Mouse (Mus musculus): Measurements from ENCODE around the gene Anxa6. TPM values are rescaled to one million over a fixed set of nuclear protein-coding genes. Genes with fewer than 3 reads are reported as not detected.

The Anxa6 gene
- total and polyA plus RNA-seq, 3 experiments: 47.0 to 49.4 TPM; not detected in 1

DNA sequence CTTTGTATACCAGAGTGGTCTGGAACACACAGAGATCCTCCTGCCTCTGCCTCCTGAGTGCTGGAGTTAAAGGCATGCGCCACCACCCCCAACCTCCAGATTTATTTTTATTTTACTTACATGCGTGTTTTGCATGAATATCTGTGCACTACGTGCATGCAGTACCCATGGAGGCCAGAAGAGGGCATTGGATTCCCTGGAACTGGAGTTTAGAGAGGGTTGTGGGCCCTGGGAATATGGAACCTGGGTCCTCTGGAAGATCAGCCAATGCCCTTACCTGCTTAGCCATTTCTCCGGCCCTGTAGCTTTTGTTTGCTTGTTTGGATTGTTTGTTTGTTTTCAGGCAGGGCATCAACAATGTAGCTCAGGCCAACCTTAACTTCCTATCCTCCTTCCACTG is 8.1 kb upstream of the Anxa6 start:
- H3K36me3 ChIP-seq (ENCODE audit: control insufficient read depth in 1 of 2, insufficient read depth in 2 of 2, low read length in 2 of 2): no peaks in the 10 kb centered on the region
- H3K9me3 ChIP-seq (replicated peaks; ENCODE audit: insufficient read depth, low read length): no peaks in the 10 kb centered on the region
- no peak overlapping the region for H3K27ac ChIP-seq (ENCODE audit: control insufficient read depth, low read depth, low read length)
- peak; percentile 54 for DNase-seq (ENCODE audit: low read depth, low spot score)
- TF ChIP-seq NELFE (IDR thresholded peaks at IDR 0.05; ENCODE audit: low read depth, low read length): no peak
- TF ChIP-seq BHLHE40 (IDR thresholded peaks at IDR 0.05; ENCODE audit: borderline replicate concordance, low read depth, low read length): no peak
- TF ChIP-seq ELF1 (IDR thresholded peaks at IDR 0.05; ENCODE audit: low read depth, low read length): no peak
- TF ChIP-seq MEF2A (IDR thresholded peaks at IDR 0.05; ENCODE audit: extremely low read depth, insufficient replicate concordance, low read depth, low read length, poor library complexity, severe bottlenecking): no peak
- TF ChIP-seq USF1 (IDR thresholded peaks at IDR 0.05; ENCODE audit: low read depth, low read length): no peak
- TF ChIP-seq KAT2A (conservative IDR thresholded peaks at IDR 0.05; ENCODE audit: low read depth, low read length): no peak
- TF ChIP-seq SMC3 (IDR thresholded peaks at IDR 0.05; ENCODE audit: low read depth, low read length): peak; percentile 77
- TF ChIP-seq ZMIZ1 (IDR thresholded peaks at IDR 0.05; ENCODE audit: low read depth, low read length): no peak
- TF ChIP-seq MAZ (IDR thresholded peaks at IDR 0.05; ENCODE audit: low read depth, low read length): no peak
- no peak for TF ChIP-seq POLR2AphosphoS5 (IDR thresholded peaks at IDR 0.05; ENCODE audit: borderline replicate concordance, low read depth, low read length)
- no peak for TF ChIP-seq USF2 (IDR thresholded peaks at IDR 0.05; ENCODE audit: borderline replicate concordance in 1 of 2, insufficient read depth in 1 of 2, low read depth in 1 of 2, low read length in 2 of 2)
- no peak for TF ChIP-seq MAX (IDR thresholded peaks at IDR 0.05; ENCODE audit: low read length)
- TF ChIP-seq CTCF (IDR thresholded peaks at IDR 0.05 in 2 of 3, conservative IDR thresholded peaks at IDR 0.05 in 1 of 3; ENCODE audit: control insufficient read depth in 1 of 3, insufficient read depth in 1 of 3, low read depth in 2 of 3, low read length in 3 of 3, poor library complexity in 1 of 3, severe bottlenecking in 1 of 3): peak; percentile 59 to 71 (median 67)
- no peak for TF ChIP-seq MAFK (IDR thresholded peaks at IDR 0.05; ENCODE audit: borderline replicate concordance, low read depth, low read length)
- no peak for TF ChIP-seq POLR2A (IDR thresholded peaks at IDR 0.05; ENCODE audit: control insufficient read depth in 1 of 2, insufficient read depth in 1 of 2, low read depth in 1 of 2, low read length in 2 of 2, poor library complexity in 1 of 2)
- peak; percentile 41 for TF ChIP-seq RAD21 (IDR thresholded peaks at IDR 0.05; ENCODE audit: low read depth, low read length)
- peak; percentile 67 for TF ChIP-seq ZC3H11A (IDR thresholded peaks at IDR 0.05; ENCODE audit: low read depth, low read length)
- TF ChIP-seq UBTF (IDR thresholded peaks at IDR 0.05; ENCODE audit: borderline replicate concordance, insufficient read depth, low read depth, low read length): no peak
- no peak for TF ChIP-seq EP300 (IDR thresholded peaks at IDR 0.05; ENCODE audit: low read depth in 1 of 2, low read length in 2 of 2)
- no peak overlapping the region for H3K9ac ChIP-seq (ENCODE audit: control insufficient read depth, low read depth, low read length, poor library complexity, severe bottlenecking)
- peaks cover 2 to 3% of the 10 kb centered on the region in 2 experiments; a peak in 3 of 4 replicates for H3K27me3 ChIP-seq (ENCODE audit: control insufficient read depth in 1 of 2, insufficient read depth in 2 of 2, low read length in 2 of 2)
- no peak overlapping the region for H3K4me3 ChIP-seq (ENCODE audit: control insufficient read depth in 1 of 2, insufficient read depth in 1 of 2, low read depth in 2 of 2, low read length in 2 of 2)
- H3K4me1 ChIP-seq (ENCODE audit: control insufficient read depth in 1 of 2, insufficient read depth in 2 of 2, low read length in 2 of 2): no peaks in the 10 kb centered on the region
- no peaks in the 10 kb centered on the region for H3K79me2 ChIP-seq (ENCODE audit: control insufficient read depth, insufficient read depth, low read length, poor library complexity)

DNA sequence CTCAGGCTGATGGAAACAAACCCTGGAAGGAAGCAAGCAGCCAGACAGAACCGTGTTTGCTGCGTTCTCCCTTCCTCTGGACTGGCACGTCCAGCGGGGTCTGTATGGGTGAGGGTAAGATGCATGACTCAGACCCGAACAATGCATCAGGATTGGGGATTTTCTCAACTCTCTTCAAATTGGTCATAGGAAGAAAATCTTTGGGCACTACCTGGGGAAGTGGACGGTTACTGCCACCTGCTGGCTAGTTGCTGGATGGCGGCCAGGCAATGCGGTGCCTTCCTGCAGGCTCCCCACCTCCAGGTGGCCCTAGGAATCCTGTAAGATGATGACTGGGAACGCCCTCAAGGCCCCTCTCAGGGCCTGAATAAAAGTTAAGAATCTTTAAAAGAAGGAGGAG is 6.3 kb upstream of the Anxa6 start:
- H3K36me3 ChIP-seq (ENCODE audit: control insufficient read depth in 1 of 2, insufficient read depth in 2 of 2, low read length in 2 of 2): no peaks in the 10 kb centered on the region
- peaks cover 2 to 3% of the 10 kb centered on the region in 2 experiments; a peak in 3 of 4 replicates for H3K27me3 ChIP-seq (ENCODE audit: control insufficient read depth in 1 of 2, insufficient read depth in 2 of 2, low read length in 2 of 2)
- H3K4me3 ChIP-seq (ENCODE audit: control insufficient read depth in 1 of 2, insufficient read depth in 1 of 2, low read depth in 2 of 2, low read length in 2 of 2): no peak overlapping the region
- H3K27ac ChIP-seq (ENCODE audit: control insufficient read depth, low read depth, low read length): no peak overlapping the region
- H3K4me1 ChIP-seq (ENCODE audit: control insufficient read depth in 1 of 2, insufficient read depth in 2 of 2, low read length in 2 of 2): no peaks in the 10 kb centered on the region
- DNase-seq (ENCODE audit: low read depth, low spot score): peak; percentile 81
- 0 out of 2 replicates have a peak, but pooled peaks have one; percentile 14 for TF ChIP-seq ELF1 (IDR thresholded peaks at IDR 0.05; ENCODE audit: low read depth, low read length)
- TF ChIP-seq MYB (IDR thresholded peaks at IDR 0.05; ENCODE audit: low read depth, low read length): no peak
- peak; percentile 98 for TF ChIP-seq RAD21 (IDR thresholded peaks at IDR 0.05; ENCODE audit: low read depth, low read length)
- peak; percentile 97 for TF ChIP-seq SMC3 (IDR thresholded peaks at IDR 0.05; ENCODE audit: low read depth, low read length)
- TF ChIP-seq MAX (IDR thresholded peaks at IDR 0.05; ENCODE audit: low read length): no peak
- TF ChIP-seq EP300 (IDR thresholded peaks at IDR 0.05; ENCODE audit: low read depth in 1 of 2, low read length in 2 of 2): no peak
- no peak for TF ChIP-seq TAL1 (IDR thresholded peaks at IDR 0.05; ENCODE audit: low read length)
- TF ChIP-seq MYC (IDR thresholded peaks at IDR 0.05; ENCODE audit: low read depth, low read length): 0 out of 2 replicates have a peak, but pooled peaks have one; percentile 37
- TF ChIP-seq JUND (IDR thresholded peaks at IDR 0.05; ENCODE audit: low read depth, low read length): no peak
- peak; percentile 35; the same call in 1 of the 2 replicates for TF ChIP-seq SIN3A (IDR thresholded peaks at IDR 0.05; ENCODE audit: low read length)
- TF ChIP-seq GABPA (IDR thresholded peaks at IDR 0.05; ENCODE audit: low read depth, low read length): no peak
- 0 out of 2 replicates have a peak, but pooled peaks have one; percentile 19 for TF ChIP-seq ZNF384 (IDR thresholded peaks at IDR 0.05; ENCODE audit: low read depth, low read length)
- no peak for TF ChIP-seq ZKSCAN1 (IDR thresholded peaks at IDR 0.05; ENCODE audit: low read depth, low read length)
- peak; percentile 96 for TF ChIP-seq ZC3H11A (IDR thresholded peaks at IDR 0.05; ENCODE audit: low read depth, low read length)
- TF ChIP-seq POLR2A (IDR thresholded peaks at IDR 0.05; ENCODE audit: control insufficient read depth in 1 of 2, insufficient read depth in 1 of 2, low read depth in 1 of 2, low read length in 2 of 2, poor library complexity in 1 of 2): no peak
- TF ChIP-seq CTCF (IDR thresholded peaks at IDR 0.05 in 2 of 3, conservative IDR thresholded peaks at IDR 0.05 in 1 of 3; ENCODE audit: control insufficient read depth in 1 of 3, insufficient read depth in 1 of 3, low read depth in 2 of 3, low read length in 3 of 3, poor library complexity in 1 of 3, severe bottlenecking in 1 of 3): peak; percentile 91 to 99 (median 94)
- no peaks in the 10 kb centered on the region for H3K9me3 ChIP-seq (replicated peaks; ENCODE audit: insufficient read depth, low read length)
- H3K9ac ChIP-seq (ENCODE audit: control insufficient read depth, low read depth, low read length, poor library complexity, severe bottlenecking): no peak overlapping the region
- no peaks in the 10 kb centered on the region for H3K79me2 ChIP-seq (ENCODE audit: control insufficient read depth, insufficient read depth, low read length, poor library complexity)
